ENCODE assay signal across 10 mouse cellular contexts in genomic region chr15:78544561-78545001, GRCm38 (mm10). TPM values are rescaled to one million over a fixed set of nuclear protein-coding genes. Genes with fewer than 3 reads are reported as not detected.
DNase-seq lines count a peak whose midpoint lies in the region; ATAC-seq and TF ChIP-seq lines count a peak whose summit lies in the region.
"Had no signal": no experiment of that assay in that cellular context is flagged by ENCODE, and none has a peak within 500 bp of the region (broad histone marks: within the 10 kb centered on the region; RNA-seq: fewer than 3 reads in every experiment).

TSS of gene Sstr3 (minus strand) at chr15:78544685.

- DNase-seq in limb, embryonic 10.5 days (ENCODE audit: low spot score) = no peak
- DNase-seq in stomach, postnatal 0 days (ENCODE audit: low spot score) = no peak
- DNase-seq in heart, postnatal 25 days (ENCODE audit: low spot score) = no peak
- no peak for DNase-seq in kidney, postnatal 4 days

- intact Hi-C loops in heart, postnatal 25 days (cut with DNase I) = loop anchor here (5.0 kb wide), 1 partner anchor 32 kb away; no protein-coding TSS in a partner anchor

- no peak within 1 kb of the TSS for H3K4me2 ChIP-seq in limb, embryonic 12.5 days
- peak within 1 kb of the TSS; percentile 40 for H3K4me2 ChIP-seq in forebrain, embryonic 15.5 days (replicated peaks)
- H3K4me2 ChIP-seq in limb, embryonic 13.5 days (replicated peaks) = peak within 1 kb of the TSS; percentile 14; the same call in 1 of the 2 replicates
- H3K4me2 ChIP-seq in stomach, postnatal 0 days (replicated peaks; ENCODE audit: low read depth) = 0 out of 2 replicates have a peak within 1 kb of the TSS, but pooled peaks have one; percentile 5
- H3K4me2 ChIP-seq: lung, embryonic 15.5 days had no signal

- no peaks in the 10 kb centered on the region for H3K9me3 ChIP-seq in limb, embryonic 12.5 days
- H3K9me3 ChIP-seq in limb, embryonic 10.5 days (replicated peaks) = no peaks in the 10 kb centered on the region
- no peaks in the 10 kb centered on the region for H3K9me3 ChIP-seq in forebrain, embryonic 15.5 days
- no peaks in the 10 kb centered on the region for H3K9me3 ChIP-seq in limb, embryonic 13.5 days
- H3K9me3 ChIP-seq in stomach, postnatal 0 days (ENCODE audit: control insufficient read depth, low read length) = no peaks in the 10 kb centered on the region
- H3K9me3 ChIP-seq: lung, embryonic 15.5 days had no signal

- peak within 1 kb of the TSS; percentile 12; the same call in 1 of the 2 replicates for H3K9ac ChIP-seq in limb, embryonic 12.5 days (replicated peaks)
- peak within 1 kb of the TSS; percentile 36 for H3K9ac ChIP-seq in forebrain, embryonic 15.5 days (replicated peaks)
- peak within 1 kb of the TSS; percentile 50 for H3K9ac ChIP-seq in limb, embryonic 13.5 days
- no peak within 1 kb of the TSS for H3K9ac ChIP-seq in stomach, postnatal 0 days (ENCODE audit: low read length)
- H3K9ac ChIP-seq: lung, embryonic 15.5 days had no signal

- H3K4me1 ChIP-seq in limb, embryonic 12.5 days (replicated peaks) = peaks cover 19% of the 10 kb centered on the region
- peaks cover 12% of the 10 kb centered on the region for H3K4me1 ChIP-seq in limb, embryonic 10.5 days
- H3K4me1 ChIP-seq in forebrain, embryonic 15.5 days = peaks cover 47% of the 10 kb centered on the region
- peaks cover 30% of the 10 kb centered on the region for H3K4me1 ChIP-seq in limb, embryonic 13.5 days
- no peaks in the 10 kb centered on the region for H3K4me1 ChIP-seq in stomach, postnatal 0 days (replicated peaks; ENCODE audit: control insufficient read depth, insufficient read depth)

- peaks cover 42% of the 10 kb centered on the region for H3K27me3 ChIP-seq in limb, embryonic 12.5 days
- peaks cover 49% of the 10 kb centered on the region for H3K27me3 ChIP-seq in limb, embryonic 10.5 days (ENCODE audit: low read depth, poor library complexity, severe bottlenecking)
- no peaks in the 10 kb centered on the region for H3K27me3 ChIP-seq in forebrain, embryonic 15.5 days
- H3K27me3 ChIP-seq in limb, embryonic 13.5 days = peaks cover 44% of the 10 kb centered on the region
- no peaks in the 10 kb centered on the region for H3K27me3 ChIP-seq in stomach, postnatal 0 days (ENCODE audit: control insufficient read depth, insufficient read depth, low read length)

- ATAC-seq in limb, embryonic 12.5 days (ENCODE audit: insufficient number of reproducible peaks, insufficient read depth, low FRiP score, low TSS enrichment, low read depth) = no peak
- peak; percentile 31; the same call in 1 of the 2 replicates for ATAC-seq in forebrain, embryonic 15.5 days (replicated peaks)
- ATAC-seq in limb, embryonic 13.5 days (ENCODE audit: low FRiP score, low read depth) = no peak; the same call in 1 of the 2 replicates
- no peak for ATAC-seq in stomach, postnatal 0 days (ENCODE audit: low FRiP score, low TSS enrichment)
- no peak for ATAC-seq in activated CD4-positive, CD25-positive, alpha-beta regulatory T cell, adult 4 months
- ATAC-seq: Patski had no signal

- 7% methylated on average over 14 of the region's 14 CpGs for WGBS in limb, embryonic 12.5 days
- 14% methylated on average over 14 of the region's 14 CpGs for WGBS in limb, embryonic 10.5 days
- 10% methylated on average over 14 of the region's 14 CpGs for WGBS in forebrain, embryonic 15.5 days
- 8% methylated on average over 13 of the region's 14 CpGs for WGBS in limb, embryonic 13.5 days
- WGBS in stomach, postnatal 0 days = 10% methylated on average over 14 of the region's 14 CpGs

- H3K36me3 ChIP-seq in limb, embryonic 12.5 days = no peaks in the 10 kb centered on the region
- no peaks in the 10 kb centered on the region for H3K36me3 ChIP-seq in limb, embryonic 10.5 days
- H3K36me3 ChIP-seq in forebrain, embryonic 15.5 days = no peaks in the 10 kb centered on the region
- no peaks in the 10 kb centered on the region for H3K36me3 ChIP-seq in limb, embryonic 13.5 days
- no peaks in the 10 kb centered on the region for H3K36me3 ChIP-seq in stomach, postnatal 0 days (ENCODE audit: control insufficient read depth, insufficient read depth, low read length)
- H3K36me3 ChIP-seq: lung, embryonic 15.5 days had no signal

- TF ChIP-seq CTCF in stomach, postnatal 0 days (IDR thresholded peaks at IDR 0.05; ENCODE audit: low read depth) = no peak

- H3K4me3 ChIP-seq in limb, embryonic 12.5 days (replicated peaks) = no peak within 1 kb of the TSS
- H3K4me3 ChIP-seq in limb, embryonic 10.5 days = no peak within 1 kb of the TSS
- peak within 1 kb of the TSS; percentile 13; the same call in 1 of the 2 replicates for H3K4me3 ChIP-seq in forebrain, embryonic 15.5 days
- no peak within 1 kb of the TSS for H3K4me3 ChIP-seq in limb, embryonic 13.5 days
- no peak within 1 kb of the TSS for H3K4me3 ChIP-seq in stomach, postnatal 0 days (ENCODE audit: low read depth, low read length)
- H3K4me3 ChIP-seq: lung, embryonic 15.5 days had no signal

- no peak within 1 kb of the TSS for H3K27ac ChIP-seq in limb, embryonic 12.5 days
- no peak within 1 kb of the TSS for H3K27ac ChIP-seq in limb, embryonic 10.5 days
- peak within 1 kb of the TSS; percentile 68 for H3K27ac ChIP-seq in forebrain, embryonic 15.5 days (replicated peaks)
- no peak within 1 kb of the TSS for H3K27ac ChIP-seq in limb, embryonic 13.5 days
- no peak within 1 kb of the TSS for H3K27ac ChIP-seq in stomach, postnatal 0 days (replicated peaks)
- H3K27ac ChIP-seq: lung, embryonic 15.5 days had no signal

- no peak for TF ChIP-seq EP300 in stomach, postnatal 0 days (optimal IDR thresholded peaks at IDR 0.05)

RNA-seq across cellular contexts. Expression of gene Sstr3, which starts in this region (rescaled TPM):
- polyA plus RNA-seq in limb, embryonic 12.5 days (2016; fragmentation: Nextera tagmentation; extraction: Ambion mirVana) = 0.05 TPM in 1 of 2 replicates, not detected in the other
- not detected in 2 replicates for polyA plus RNA-seq in limb, embryonic 10.5 days (2016; fragmentation: Nextera tagmentation; extraction: Ambion mirVana)
- 1.0 and 1.4 TPM in 2 replicates for polyA plus RNA-seq in forebrain, embryonic 15.5 days (2015; fragmentation: Nextera tagmentation; extraction: Ambion mirVana)
- polyA plus RNA-seq in limb, embryonic 13.5 days (2015; fragmentation: Nextera tagmentation; extraction: Ambion mirVana) = not detected in 2 replicates
- 0.02 and 0.08 TPM in 2 replicates for polyA plus RNA-seq in stomach, postnatal 0 days (2015; fragmentation: Nextera tagmentation; extraction: Ambion mirVana)
- not detected for polyA plus RNA-seq in activated CD4-positive, CD25-positive, alpha-beta regulatory T cell, adult 4 months (2017; shearing (Covaris generic))
- total RNA-seq in heart, postnatal 25 days (2021) = not detected
- polyA plus RNA-seq: lung, embryonic 15.5 days had no signal
